Mouse (Mus musculus) cortical plate, adult 2 months (tissue): ENCODE data around the gene Epb41l3.

Experiments
- CTCF ChIP-seq: fragments of 200-500 bp; IDR thresholded peaks from 2 replicates; pipeline ENCODE4 v1.5.1; 2011; ENCODE audit warnings: mild to moderate bottlenecking, control low read depth, low read length; ENCODE audit not compliant: insufficient read depth; ENCODE audit errors: extremely low read depth
- POLR2A ChIP-seq: fragments of 200-500 bp; IDR thresholded peaks from 2 replicates; pipeline ENCODE4 v1.6.1; 2011; ENCODE audit warnings: mild to moderate bottlenecking, low read length, control low read depth; ENCODE audit not compliant: insufficient read depth; ENCODE audit errors: extremely low read depth

DNA sequence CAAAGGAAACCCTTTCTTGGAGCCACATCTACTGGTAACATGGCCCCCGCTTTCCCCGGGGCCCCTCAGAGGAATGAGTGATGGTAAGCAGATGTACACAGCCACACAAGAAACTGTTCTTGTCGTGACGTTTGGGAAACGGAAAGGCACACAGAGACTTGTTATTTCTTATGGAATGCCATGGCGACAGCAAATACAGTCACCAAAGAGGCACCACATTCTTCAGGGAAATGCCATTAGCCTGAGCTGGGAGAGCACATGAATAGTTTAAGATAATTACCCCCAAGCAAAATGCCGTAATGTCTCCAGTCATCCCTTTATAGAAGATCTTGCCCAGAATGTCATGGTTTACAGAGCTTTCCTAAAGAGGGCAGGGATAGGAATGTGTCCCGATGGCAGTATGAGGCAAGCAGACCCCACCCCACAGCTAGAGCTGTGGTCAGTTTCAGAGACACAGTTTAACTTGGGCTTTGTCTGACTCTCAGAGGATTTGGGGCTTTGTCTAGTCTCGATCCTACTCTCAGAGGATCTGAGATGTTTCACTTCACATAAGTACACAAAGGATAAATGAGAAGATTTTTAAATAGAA lies 152.0 kb downstream of the Epb41l3 start:
- TF ChIP-seq CTCF (no peak), POLR2A (no peak)
